Mouse (Mus musculus) retina, embryonic 14.5 days (tissue): ENCODE data around the gene Rras2.
A peak's percentile ranks its signal among the peaks of the same experiment; 100 is the strongest.

Source experiments
- DNase-seq: peaks from one replicate; pipeline ENCODE4 v3.0.0-alpha.2; 2015; ENCODE audit warnings: low spot score

Rras2 gene

DNA sequence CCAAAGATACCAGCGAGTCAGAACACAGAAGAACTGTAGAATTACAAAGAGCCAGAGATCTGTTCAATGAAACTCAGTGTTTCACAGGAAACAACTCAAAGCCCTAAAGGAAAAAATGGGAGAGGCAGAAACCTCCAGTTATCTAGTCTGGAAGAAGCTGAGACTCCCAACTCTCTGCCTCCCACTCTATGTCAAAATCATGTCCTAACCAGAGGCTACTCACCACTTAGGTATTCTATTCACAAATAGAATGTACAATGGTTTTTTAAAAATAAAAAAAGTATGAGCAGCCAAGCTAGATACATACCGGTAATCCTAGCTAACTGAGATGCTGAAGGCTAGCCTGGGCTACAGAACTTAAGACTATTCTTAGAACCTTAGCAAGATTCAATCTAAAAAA is 3.3 kb downstream of the Rras2 start:
- DNase-seq, result no peak

DNA sequence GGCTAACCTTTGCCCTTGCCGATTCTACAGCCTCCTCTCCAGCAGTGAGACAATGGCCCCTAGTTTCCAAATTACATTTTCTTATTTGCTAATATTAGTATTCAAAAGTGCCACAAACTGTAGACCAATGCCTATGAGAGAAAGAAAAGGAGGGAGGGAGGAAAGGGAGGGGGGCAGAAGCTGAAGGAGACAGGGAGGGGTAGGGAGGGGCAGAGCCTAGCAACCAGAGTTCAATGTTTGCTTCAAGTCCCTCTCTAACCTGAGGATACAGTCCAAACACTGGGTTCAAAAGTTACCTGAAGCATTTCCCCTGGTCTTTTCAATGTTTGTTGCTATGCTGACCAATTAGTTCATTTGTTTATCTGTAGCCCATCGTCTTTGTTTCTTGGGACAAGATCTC is 7.1 kb downstream of the Rras2 start:
- DNase-seq, result no peak

DNA sequence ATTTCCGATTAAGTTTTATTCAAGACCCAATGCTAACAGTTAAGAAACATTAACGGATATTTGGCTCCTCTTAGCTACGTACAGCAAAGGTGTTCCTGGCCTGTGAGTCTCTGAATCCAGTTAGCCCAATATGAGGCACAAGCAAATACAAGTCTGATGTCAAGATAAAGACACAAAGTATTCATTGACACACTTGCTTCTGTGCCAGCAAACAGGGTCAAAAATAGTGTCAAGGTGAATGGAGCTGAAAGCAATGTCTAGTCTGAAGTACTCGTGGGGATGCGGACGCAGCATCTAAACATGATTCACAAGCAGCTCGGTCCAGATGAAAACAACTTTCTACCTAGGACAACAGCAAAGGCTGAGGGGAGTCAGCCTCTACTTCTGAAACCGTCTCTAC is 11.7 kb downstream of the Rras2 start:
- no peak for DNase-seq

DNA sequence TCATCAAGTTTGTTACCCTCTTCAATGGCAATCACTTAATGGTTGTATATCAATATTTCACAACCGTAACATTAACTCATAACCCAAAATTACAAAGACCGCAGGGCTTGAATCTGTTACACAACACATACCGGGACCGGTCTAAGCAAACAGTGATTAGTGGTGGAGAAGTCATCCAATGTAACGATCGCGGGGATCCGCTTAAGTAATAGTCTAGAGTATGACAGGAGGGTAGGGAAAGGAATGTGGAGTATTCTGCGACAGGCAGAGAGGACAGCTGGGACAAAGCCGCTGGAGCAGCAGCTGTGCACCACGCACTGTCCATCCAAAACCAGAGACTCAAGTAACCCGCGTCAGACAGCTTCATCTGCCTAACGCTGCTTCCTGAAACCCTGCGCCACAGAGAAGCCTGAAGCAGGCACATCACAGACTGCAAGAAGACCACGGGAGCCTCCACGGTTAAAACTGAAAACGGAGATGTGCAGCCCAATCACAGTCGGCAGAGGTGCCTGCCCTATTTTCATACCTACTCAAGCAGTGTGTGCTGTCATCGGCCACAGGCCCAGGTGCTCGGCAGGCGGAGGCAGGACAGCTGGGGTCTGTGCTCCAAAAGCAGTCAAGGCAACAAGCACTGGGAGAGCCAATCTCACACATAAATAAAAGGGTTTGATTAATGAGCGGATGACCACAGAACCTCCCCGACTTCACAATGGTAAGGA is 13.8 kb downstream of the Rras2 start:
- DNase-seq, result no peak

DNA sequence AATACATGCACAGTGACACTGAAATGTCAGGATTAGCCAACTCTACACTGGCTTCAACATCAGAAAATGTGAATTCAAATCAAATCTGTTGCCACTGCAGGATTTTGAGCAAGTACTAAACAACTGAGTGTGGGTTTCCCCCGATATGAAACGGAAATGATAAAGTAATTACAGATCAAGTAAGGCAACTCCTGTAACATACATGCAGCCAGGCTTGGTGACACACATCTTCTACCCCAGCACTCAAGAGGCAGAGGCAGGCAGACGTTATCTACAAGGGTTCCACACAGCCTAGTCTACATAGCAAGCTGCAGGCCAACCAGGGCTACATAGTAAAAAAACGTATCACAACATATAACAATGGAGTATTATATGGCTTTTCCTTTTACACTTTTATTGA is 14.4 kb downstream of the Rras2 start:
- no peak for DNase-seq

DNA sequence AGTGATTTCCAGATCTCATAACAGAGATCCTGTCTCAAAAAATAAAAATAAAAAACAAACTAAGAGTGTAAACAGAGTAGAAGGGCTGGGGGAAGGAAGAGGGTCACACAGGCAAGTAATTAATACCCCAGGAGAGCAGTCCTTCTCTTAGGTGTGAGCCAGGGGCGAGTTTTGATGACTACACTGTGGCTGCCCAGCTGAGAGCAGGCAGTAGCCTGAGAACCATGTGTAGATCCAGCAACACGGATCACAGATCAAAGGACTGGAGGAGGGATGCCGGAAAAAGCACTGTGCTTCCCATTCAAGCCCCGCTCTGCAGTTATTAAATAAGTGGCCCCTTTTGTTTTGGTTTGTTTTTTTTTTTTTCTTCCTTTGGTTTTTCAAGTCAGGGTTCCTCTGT is 15.0 kb downstream of the Rras2 start:
- no peak for DNase-seq

DNA sequence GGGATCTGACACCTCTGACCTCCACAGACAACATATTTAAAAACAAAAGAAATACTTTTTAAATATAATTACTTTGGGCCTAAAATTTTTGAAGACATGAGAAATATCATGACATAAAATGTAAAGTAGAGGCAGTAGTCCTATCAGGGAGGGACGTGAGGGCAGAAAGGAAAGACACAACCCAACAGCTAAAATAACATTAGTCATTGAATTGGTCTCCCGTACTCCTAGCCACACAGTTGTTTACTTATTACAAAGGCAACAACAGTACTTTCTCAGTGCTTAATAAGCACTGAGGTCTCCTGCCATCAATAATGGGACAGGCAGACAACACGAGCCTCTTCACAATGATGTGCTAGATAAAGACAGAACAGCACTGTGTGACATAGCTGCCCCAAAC is 16.2 kb downstream of the Rras2 start:
- DNase-seq, result no peak

DNA sequence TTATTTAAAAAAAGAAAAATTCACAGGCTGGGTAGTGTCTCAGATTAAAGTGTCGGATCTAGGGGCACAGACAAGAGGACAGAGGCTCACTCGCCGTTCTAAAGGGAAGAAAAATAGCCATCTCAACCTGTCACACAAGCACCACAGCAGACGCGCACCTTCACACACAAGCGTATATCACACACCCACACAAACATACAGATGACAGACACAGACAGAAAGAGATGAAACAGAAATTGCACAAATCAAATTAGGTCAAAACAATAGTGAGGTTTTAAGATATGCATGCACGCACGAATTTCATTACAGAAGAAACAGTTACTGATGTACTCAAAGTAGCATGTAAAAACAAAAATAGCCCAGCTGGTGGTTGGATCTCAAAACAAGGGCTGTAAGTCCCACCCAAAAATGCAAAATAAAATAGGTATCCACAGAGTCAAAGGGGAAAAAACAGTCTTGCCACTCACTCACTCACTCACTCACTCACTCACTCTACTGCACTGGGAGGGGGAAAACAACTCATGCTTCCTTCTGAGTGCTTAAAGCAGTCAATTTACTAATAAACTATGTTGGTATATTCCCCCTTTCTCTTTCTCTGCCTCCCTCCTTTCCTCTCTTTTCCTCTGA is 23.9 kb downstream of the Rras2 start:
- DNase-seq, result no peak

DNA sequence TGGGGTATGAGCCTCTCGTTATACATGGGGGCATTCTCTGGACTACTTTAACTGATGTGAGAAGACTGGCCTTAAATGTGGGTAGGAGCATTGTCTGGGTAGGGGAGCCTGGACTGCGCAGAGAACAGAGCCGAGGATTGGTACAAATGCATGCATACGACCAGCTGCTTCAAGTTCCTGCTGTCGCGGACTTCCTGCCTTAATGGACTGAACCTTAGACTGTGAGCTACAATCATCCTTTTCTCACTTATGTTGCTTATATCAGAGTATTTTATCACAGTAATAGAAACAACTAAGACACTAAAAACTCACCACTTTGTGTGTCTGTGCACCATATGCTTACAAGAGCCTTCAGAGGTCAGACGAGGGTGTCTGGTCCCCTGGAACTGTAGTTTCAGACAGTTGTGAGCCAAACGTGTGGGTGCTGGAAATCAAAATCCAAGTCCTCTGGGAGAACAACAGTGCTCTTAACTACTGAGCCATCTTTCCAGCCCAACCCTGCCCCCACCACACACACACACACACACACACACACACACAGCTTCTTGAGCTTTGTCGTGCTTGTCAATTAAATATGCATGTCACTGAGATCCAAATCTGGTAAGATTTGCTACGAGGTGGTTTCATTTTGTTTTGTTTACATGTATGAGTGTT is 26.6 kb downstream of the Rras2 start:
- DNase-seq, result no peak

DNA sequence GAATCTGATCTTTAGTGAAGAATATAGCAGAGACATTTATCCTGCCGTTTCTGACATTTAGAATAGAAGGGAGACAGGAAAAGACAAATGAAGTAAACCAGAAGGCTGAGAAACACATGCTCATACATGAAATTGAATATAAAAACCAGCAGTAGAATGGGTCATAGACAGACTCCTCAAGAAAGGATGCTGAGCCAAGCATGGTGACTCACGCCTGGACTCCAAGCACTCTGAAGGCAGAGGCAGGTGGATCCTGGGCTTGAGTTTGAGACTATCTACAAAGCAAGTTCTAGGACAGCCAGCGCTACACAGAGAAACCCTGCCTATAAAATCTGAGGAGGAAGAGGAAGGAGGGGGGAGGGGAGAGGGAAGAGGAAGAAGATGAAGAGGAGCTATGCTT is 27.4 kb downstream of the Rras2 start:
- no peak for DNase-seq

DNA sequence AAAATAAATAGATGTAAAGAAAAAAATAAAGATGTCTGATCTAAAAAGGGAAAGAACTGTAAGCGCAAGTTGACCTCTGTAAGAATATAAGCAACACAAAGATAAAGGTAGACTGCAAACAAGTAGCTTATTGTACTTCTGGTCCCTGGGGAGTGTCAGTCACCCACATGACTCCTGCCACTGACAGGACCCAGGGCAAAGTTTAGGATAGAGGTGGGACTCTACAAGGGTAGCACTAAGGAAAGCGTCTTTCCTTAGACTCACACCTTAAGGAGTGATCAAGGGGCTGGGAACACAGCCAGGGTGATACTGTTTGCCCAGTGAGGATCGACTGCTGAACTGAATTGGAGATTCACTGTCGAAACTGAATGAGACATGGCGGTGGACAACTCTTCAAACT is 28.7 kb downstream of the Rras2 start:
- no peak for DNase-seq

DNA sequence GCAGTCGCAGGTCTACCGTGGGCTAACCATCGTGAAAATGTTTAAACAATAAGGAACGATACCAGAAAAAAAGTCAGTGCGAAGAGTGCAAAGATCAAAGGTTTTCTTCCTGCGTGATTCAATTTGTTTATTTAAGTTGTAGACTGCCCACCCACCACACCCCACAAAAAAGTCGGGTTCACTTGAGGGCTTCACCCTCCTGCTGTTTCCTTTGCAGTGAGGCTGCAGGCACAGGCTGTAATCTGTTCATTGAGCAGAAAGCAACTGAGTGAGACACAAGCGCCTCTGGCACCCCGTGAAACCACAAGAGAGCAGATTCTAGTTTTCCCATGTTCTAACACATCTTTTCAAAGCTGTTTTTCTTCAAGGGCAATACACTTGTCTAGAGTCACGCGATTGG is 29.6 kb downstream of the Rras2 start:
- DNase-seq, result peak; percentile 39

DNA sequence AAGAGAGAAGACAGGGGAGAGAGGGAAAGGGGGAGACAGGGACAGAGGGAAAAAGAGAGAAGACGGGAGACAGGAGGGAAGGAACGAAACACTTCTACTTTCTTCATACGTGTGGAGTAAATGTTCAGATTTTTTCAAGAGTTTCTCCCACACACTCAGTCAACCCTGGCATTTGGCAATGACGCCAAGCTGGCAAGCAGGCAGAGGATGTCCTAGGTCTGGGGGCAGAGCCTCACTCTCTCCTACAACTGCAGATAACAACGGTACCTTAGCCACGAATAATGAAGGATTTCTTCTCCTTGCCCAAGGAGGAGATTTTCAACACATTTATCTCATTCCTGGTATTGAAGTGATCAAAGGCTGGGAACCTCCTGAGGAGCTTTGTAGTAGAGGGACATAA is 30.2 kb downstream of the Rras2 start:
- no peak for DNase-seq

DNA sequence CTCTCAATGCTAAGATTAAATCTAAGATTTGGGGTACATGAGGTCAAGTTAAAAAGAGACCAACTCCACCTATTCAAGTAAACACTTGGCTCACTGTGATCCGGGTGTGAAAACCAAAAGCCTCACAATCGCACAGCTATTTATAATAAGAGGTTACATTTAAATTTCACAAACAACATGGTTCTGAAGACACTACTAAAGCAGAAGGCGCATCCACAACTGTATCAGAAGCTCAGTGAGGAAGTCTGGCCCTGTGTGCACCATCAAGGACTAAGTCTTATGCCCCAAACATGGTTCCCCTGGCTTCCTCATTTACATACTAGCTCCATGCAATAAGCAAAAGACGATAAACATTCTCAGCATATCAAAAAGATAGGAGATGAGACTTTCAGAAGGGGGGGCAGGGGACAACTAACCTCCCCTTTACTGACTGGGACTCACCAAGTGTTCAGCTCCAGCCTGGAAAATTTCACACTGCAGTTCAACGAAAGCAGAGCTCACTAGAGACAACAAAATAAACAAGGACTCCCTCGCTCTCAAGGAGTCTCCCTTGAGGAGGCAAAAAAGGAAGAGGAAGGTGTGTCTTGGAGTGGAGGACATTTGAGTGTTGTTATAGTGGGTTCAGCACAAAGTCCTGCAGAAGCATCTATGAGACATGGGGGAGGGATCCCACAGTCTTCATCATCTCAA is 31.4 kb downstream of the Rras2 start:
- no peak for DNase-seq

DNA sequence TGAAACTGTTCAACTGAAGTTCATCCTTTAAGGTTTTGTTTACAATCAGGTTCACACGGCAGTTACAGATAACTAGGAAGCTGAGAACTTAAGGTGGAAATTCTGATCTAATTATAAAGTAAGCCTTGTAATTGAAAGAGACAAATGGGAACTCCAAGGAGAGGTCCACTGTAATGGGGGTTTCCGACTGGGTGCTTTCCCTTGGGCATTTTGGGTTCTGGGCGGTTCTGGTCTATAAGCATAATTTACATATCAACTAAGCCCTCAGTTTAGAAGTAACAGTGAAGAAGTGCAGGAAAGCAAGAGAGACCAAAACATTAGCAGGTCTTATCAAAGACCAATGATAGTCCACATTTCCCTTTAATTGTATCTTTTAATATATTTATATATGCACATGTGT is 33.8 kb downstream of the Rras2 start:
- DNase-seq, result no peak

DNA sequence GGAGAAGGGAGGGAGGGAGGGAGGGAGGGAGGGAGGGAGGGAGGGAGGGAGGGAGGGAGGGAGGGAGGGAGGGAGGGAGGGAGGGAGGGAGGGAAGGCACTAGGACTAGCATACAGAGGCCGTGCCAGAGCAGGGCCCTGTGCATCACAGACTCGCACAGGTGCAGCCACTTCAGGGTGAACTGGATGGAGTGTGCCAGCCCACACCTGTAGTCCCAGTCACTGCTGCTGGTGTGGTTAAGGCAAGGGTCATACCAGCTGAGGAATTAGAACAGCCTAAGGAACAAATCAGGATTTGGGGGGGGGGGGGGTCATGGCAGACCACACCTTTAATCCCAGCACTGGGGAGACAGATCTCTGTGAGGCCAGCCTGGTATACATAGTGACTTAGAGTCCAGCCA is 34.5 kb downstream of the Rras2 start:
- no peak for DNase-seq

DNA sequence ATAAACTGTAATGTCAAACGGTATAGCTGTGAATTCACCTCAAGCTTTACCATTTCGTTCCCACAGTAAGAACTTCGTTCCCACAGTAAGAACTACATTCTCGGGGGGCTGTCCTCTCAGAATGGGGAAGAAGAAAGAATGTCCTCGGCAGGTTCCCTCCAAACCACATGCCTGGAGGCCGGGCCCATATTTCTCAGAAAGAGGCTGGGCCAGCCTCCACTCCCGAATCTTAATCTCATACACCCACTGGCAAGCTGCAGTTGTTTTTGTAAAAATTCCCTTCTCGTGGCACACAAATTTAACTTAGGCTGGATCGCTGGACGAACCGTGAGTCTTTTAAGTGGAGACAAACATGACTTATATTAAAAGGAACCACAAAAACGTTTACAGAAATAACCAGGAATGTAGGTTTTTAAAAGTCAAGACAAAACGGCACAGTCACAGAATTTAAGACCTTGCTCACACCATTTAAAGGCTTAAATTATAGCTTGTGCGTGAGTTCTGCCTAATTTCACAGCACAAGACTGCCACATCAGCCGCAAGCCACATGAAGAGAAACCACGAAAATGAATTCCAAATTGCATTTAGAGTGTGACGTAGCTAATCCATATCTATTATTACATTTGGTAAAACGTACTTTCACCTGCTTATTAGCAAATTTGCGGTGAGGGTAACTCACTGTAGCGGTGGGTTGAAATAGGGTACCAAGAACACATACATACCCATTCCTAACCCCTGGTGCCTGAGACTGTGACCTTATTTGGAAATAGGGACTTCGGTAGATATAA is 35.8 kb downstream of the Rras2 start:
- DNase-seq, result no peak

DNA sequence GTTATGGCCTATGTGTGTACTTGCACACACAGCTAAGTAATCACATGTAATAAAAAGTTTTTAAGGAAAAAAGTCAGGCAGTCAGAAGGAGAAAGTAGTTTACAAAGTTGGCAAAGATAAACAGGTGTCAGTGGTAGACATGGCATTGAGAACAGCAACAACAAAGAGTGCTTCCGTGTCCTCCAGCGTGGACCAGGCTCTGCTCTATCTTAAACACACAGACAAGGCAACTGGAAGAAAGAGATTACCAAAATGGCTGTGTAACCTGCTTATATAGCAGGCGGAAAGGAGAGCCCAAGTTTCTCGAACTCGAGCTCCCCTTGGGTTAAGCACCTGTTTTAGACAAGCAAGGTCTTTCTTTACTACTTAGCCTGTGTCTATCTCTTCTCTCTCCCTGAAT is 37.3 kb downstream of the Rras2 start:
- DNase-seq, result no peak

DNA sequence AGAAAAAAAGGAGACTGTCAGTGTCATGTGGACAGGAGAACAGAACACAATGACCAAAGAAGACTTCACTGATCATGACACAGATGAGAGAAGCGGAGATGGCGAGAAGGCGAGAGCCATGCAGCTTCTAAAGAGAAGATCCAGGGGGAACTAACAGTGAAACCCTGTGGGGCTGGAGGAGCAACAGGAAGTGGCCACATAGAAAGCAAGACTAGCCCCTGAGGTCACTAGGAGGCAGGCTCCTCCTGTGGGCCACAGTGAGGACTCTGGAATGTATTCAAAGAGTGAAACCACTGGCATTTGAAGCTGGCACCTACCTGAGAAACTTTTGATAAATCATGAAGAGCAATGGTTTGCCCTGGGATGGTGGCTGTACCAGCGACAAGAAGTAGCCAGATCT is 38.2 kb downstream of the Rras2 start:
- DNase-seq, result no peak

DNA sequence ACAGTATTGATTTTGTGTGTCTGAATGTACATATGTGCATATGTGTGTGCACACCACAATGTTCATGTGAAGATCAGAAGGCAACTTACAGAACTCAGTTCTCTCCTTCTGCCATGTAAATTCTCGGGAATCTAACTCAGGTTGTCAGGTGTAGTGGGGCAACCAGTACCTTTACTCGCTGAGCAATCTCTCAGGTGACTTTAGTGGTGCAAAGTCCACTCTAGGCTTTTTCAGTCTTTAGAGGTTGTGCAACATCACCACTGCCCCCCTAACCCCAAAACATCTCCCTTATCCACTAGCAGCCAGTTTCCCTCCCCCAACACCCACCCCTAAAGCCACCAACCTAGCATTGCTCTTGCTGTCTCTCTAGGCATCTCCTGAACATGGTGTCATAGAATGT is 43.0 kb downstream of the Rras2 start:
- DNase-seq, result no peak

DNA sequence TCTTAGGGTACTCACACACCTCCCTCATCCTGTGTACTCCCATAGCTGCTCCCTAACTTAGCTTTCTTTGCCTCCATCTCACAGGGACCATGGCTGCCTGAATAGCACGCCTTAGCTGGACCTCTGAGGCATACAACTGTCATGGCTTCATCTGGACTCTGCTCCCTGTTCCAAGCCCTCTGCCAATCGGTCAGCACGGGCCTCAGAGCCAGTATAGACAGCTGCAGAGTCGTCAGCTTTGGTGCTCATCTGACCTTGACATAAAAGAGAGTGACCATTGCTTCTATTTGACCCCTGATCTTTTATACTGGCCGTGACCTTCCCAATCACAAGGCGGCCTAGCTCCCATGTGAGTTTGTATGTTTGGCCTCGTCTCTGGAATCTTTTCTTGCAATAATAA is 43.4 kb downstream of the Rras2 start:
- DNase-seq, result no peak
